In the genomic region with DNA sequence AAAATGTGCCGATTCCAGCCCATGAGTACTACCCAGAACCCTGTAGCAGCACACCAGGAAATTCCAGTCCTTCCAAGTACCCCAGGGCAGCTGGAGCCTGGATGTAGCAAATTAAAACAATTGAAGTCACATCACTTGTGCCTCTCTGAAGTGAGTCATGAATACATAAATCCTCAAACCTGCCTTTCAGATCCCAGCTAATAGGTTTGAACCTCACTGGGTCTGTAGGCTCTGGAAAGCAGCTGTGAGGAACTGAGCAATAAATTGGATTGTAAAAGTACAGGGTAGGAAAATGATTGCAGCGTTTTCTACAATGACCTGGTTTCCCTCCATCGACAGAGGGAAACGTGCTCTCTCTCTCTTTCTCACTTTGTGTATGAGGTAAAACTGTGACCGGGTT, we compare ENCODE assay signal across 15 mouse cellular contexts.
"Had no signal": no experiment of that assay in that cellular context is flagged by ENCODE, and none has a peak within 500 bp of the region (broad histone marks: within the 10 kb centered on the region; RNA-seq: fewer than 3 reads in every experiment).

No protein-coding gene starts in this region.

- H3K4me3 ChIP-seq: left cerebral cortex, adult 2 months; limb, embryonic 15.5 days; liver, embryonic 12.5 days; megakaryocyte, embryonic 14.5 days; midbrain, embryonic 12.5 days had no signal

- H3K36me3 ChIP-seq: limb, embryonic 15.5 days; liver, embryonic 12.5 days; midbrain, embryonic 12.5 days had no signal

- H3K9ac ChIP-seq: limb, embryonic 15.5 days; liver, embryonic 12.5 days; lung, embryonic 14.5 days; midbrain, embryonic 12.5 days had no signal

- DNase-seq: kidney, adult 8-10 months; kidney, postnatal 25 days; lung, embryonic 14.5 days; lung, postnatal 14 days; right cerebral cortex, postnatal 25 days; thymus, postnatal 14 days had no signal

- H3K27ac ChIP-seq: left cerebral cortex, adult 2 months; limb, embryonic 15.5 days; liver, embryonic 12.5 days; macrophage; midbrain, embryonic 12.5 days; stomach, postnatal 0 days had no signal

- H3K9me3 ChIP-seq: limb, embryonic 15.5 days; liver, embryonic 12.5 days; megakaryocyte, embryonic 14.5 days; midbrain, embryonic 12.5 days had no signal

- H3K4me2 ChIP-seq: limb, embryonic 15.5 days; liver, embryonic 12.5 days; lung, embryonic 14.5 days; midbrain, embryonic 12.5 days had no signal

- ATAC-seq: inflammation-experienced regulatory T-cells, adult 6 months; intestine, postnatal 0 days; liver, embryonic 12.5 days had no signal

- H3K4me1 ChIP-seq: liver, embryonic 12.5 days; megakaryocyte, embryonic 14.5 days had no signal
